Mouse (Mus musculus): Measurements from ENCODE around the gene Fscn2.

Gene Fscn2

GRCm38 (mm10) chr11:120359391-120359790, 1.9 kb upstream of the Fscn2 start:
- DNase-seq (ENCODE audit: low read depth, low spot score): no peak

- no peak for DNase-seq (ENCODE audit: low read depth, low spot score)
Measured at GRCm38 (mm10) chr11:120360062-120360461, 1.3 kb upstream of the Fscn2 start.

DNA sequence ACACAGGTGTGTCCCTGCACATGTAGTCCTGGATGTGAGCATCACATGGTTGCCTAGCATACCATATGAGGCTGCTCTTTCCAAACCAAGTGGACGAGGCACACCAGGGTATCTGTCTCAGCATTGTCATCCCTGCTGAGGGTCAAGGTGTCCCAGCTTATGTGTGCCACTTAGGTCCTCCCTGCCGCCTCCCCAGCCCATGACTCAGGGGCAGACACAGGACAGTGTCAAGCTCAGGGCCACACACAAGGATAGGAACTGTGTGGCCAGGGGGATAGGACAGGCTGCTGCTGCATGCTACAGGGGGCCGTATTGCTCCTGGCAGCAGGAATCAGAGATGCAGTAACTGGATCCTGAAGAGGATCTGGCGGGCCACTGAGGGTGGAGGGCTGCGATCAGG, 579 bp upstream of the Fscn2 start:
- no peak for DNase-seq (ENCODE audit: low read depth, low spot score)

DNA sequence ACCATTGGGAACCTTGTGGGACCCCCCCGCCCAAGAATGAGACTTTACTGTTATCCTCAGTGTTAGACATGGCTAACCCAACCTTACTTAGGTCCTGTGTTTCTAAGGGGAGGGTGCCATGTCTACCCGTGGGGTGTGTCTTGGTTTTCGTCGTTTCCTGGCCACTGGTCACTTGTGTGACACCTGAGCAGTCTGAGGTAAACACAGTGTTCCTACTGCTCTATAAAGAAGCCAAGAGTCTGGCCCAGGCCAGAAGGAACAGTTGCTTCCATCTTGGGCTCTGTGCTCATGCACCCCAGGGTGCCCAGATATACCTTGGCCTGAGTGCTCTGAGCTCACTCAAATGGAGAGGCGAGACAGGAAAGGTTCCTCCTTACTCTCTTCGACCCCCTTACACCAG, 1.6 kb downstream of the Fscn2 start:
- no peak for DNase-seq (ENCODE audit: low read depth, low spot score)

DNA sequence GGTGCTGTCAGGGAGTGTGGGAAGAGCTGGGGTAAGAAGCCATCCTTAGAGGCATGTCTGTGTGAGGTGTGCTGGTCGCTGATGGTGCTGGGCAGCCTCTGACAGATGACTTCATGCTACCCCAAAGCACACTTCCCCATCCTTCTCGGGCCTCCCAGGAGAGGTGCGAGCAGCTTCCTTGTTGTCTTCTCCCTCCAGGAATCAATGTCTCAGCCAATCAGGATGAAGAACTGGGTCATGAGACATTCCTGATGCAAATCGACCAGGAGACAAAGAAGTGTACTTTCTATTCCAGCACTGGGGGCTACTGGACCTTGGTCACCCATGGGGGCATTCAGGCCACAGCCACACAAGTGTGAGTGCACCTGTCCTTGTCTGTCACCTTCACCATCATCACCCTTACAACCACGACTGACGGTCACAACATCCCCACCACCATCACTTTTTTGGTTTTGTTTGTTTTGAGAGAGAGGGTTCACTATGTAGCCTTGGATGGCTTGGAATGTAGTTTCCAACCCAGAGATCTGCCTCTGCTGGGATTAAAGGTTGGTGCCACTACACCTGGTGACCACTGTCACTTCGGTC, 5.2 kb downstream of the Fscn2 start:
- DNase-seq (ENCODE audit: low read depth, low spot score): no peak

DNA sequence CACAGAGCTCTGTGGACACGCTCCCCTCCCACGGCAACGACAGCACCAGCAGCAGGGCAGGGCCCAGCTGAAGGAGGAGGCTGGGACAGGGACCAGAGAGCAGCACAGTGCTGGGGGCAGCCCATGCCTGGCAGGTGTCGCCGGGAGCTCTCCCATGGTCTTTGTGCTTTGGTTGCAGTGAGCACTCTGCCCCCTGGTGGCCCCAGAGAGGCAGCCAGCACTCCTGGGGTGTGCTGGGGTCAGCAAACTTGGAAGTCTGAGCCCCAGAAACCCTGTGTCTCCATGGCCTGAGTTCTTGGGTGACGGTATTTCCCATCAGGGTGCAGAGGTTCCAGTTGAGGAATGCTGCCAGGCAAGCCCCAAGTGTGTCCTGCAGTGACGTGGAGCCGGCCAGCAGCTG, 8.3 kb downstream of the Fscn2 start:
- DNase-seq (ENCODE audit: low read depth, low spot score): peak; percentile 52

DNA sequence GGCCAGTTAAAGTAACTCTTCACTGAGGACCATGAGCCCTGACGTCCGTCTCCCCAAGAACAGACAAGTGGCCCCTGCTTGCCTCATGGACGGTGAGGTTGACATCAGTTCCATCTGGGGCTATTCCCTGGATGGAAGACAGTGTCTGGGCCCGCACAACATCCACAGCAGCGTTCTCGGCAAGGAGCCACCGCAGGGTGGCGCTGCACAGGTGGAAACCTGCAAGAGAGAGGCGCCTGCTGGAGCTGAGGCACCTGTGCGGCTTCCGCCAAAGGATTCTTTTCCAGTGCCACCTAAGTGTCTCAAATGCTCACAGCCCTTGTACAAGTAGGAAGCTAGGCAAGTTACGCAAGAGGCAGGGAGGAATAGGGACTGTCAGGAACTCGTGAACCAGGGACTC, 11.7 kb downstream of the Fscn2 start:
- no peak for DNase-seq (ENCODE audit: low read depth, low spot score)

DNA sequence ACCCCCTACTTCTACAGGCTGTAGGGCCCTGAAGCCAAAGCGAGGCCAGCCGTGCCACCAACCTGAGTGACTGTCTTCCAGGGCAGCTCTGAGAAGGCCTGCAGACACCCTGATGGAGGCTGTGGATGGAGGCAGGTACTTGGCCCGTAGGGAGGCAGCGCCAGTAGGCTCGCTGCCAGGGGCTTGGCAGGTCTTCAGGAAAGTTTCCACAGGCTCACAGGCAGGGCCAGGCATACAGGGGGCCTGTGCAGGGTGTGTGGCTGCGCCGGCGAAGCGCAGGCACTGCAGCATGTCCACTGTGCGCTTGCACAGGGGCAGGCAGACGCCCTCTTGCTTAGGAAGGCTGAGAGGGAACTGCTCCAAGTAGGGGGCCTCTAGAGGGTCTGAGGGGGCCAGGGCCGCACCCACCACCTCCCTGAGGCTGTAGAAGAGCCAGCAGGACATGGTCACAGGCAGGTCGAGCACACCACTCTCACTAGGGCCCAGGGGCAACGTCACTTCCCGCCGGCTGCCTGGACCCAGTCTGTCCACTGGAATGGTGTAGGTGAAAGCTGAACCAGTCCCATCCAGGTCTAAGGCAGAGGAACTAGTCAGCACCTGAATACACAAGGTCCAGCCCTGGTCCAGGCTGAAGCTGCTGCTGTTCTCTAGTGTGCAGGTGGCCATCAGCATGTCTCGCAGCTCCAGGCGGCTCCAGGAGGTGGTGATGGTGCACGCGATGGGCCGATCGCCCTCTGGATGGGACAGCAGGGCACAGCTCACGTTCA, 12.7 kb downstream of the Fscn2 start:
- no peak for DNase-seq (ENCODE audit: low read depth, low spot score)

DNA sequence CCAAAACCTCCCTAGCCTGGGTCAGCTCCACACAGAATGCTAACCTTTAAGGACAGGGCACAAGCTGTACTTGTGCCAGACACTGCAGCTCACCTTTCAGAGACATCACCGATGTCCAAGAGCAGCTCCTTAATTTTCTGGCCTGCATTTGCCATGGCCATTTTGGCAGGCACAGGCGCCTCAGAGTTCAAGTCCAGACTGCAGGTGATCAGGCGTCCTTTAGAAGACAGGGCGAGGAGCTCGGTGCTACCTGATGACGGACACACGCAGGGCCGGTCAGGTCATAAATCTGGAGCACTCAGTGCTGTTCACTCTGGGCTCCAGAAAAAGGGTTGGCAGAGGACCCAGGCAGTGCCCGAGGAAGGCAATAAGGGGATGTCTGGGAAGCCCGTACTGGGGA, 14.0 kb downstream of the Fscn2 start:
- no peak for DNase-seq (ENCODE audit: low read depth, low spot score)

- DNase-seq (ENCODE audit: low read depth, low spot score): no peak
Measured at GRCm38 (mm10) chr11:120376302-120377160, 15.2 kb downstream of the Fscn2 start.

DNA sequence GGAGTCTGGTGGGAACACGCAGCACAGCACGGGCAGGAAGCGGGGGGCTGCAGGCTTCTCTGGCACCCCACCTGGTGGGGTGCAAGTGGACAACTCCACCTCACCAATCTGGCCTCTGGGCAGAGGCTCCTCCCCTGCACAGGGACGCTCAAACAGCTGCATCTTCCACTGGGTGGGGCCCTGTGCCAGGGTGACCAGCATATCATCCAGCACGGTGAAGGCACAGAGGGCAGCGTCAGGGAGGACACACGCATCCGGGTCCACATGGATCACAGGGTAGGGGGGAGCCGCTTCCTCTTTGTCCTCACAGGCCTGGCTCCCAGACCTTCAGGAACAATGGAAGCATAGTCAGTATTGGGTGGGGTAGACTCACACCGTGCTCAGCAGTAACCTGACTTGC, 16.0 kb downstream of the Fscn2 start:
- DNase-seq (ENCODE audit: low read depth, low spot score): no peak

GRCm38 (mm10) chr11:120378031-120378610, 16.8 kb downstream of the Fscn2 start:
- DNase-seq (ENCODE audit: low read depth, low spot score): no peak

- DNase-seq (ENCODE audit: low read depth, low spot score): peak; percentile 95
Measured at GRCm38 (mm10) chr11:120378611-120379540, 17.5 kb downstream of the Fscn2 start, which contains the start of gene Faap100. Gene Faap100 (minus strand): TSS chr11:120378764.

- no peak for DNase-seq (ENCODE audit: low read depth, low spot score)
Measured at GRCm38 (mm10) chr11:120380271-120380670, 18.9 kb downstream of the Fscn2 start.

GRCm38 (mm10) chr11:120381157-120381556, 19.8 kb downstream of the Fscn2 start:
- no peak for DNase-seq (ENCODE audit: low read depth, low spot score)

- DNase-seq (ENCODE audit: low read depth, low spot score): no peak
Measured at GRCm38 (mm10) chr11:120382509-120382908, 21.2 kb downstream of the Fscn2 start.

- DNase-seq (ENCODE audit: low read depth, low spot score): no peak
Measured at GRCm38 (mm10) chr11:120386632-120387031, 25.3 kb downstream of the Fscn2 start.

- DNase-seq (ENCODE audit: low read depth, low spot score): no peak
Measured at GRCm38 (mm10) chr11:120387157-120387556, 25.8 kb downstream of the Fscn2 start.

DNA sequence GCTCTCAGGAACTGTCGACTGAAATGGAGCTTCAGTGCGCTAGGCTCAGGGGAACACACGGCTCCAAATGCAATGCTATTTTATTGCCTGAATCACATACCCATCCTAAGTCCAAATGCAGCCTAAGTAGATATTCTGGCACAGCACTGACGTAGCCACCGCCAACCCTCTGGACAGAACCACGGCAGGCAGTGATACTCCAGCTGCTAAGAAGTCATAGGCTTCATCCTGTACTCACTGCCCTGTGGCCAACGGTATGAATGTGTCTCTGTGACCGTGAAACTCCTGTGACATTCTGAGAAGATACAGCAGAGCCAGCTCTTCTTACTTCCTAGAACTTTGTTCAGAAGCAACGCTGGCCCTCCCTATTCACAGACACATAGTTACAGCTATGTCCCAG, 27.2 kb downstream of the Fscn2 start:
- no peak for DNase-seq (ENCODE audit: low read depth, low spot score)

- no peak for DNase-seq (ENCODE audit: low read depth, low spot score)
Measured at GRCm38 (mm10) chr11:120395661-120396060, 34.3 kb downstream of the Fscn2 start.

GRCm38 (mm10) chr11:120397602-120398001, 36.3 kb downstream of the Fscn2 start:
- no peak for DNase-seq (ENCODE audit: low read depth, low spot score)
